Mouse (Mus musculus) spleen, embryonic (tissue): ENCODE measurements around the gene Tjp2.

Source experiments
- CTCF ChIA-PET: fragments of 350-600 bp; sonication (Branson Sonifier 250); formaldehyde crosslinking; loops from one replicate; lab custom pipeline; 2022; lab: Charles Lee

Tjp2 gene

GRCm38 (mm10) chr19:24224500-24225304, at the start of gene Tjp2:
Gene Tjp2 (minus strand): TSS chr19:24225030.
- CTCF ChIA-PET, result no interaction called here

- CTCF ChIA-PET, result no interaction called here
Observed at GRCm38 (mm10) chr19:24274281-24274680, 49.5 kb upstream of the Tjp2 start.

- CTCF ChIA-PET, result interaction anchor here (0.5 kb wide), 1 partner anchor 28 kb away, joined by 5 read pairs; no protein-coding TSS in a partner anchor
Observed at GRCm38 (mm10) chr19:24271746-24272426, 47.1 kb upstream of the Tjp2 start.

GRCm38 (mm10) chr19:24271326-24271725, 46.5 kb upstream of the Tjp2 start:
- CTCF ChIA-PET, result interaction anchor here (0.5 to 1.1 kb wide), 3 partner anchors 10 to 29 kb away, joined by 3 to 5 read pairs (median 3); no protein-coding TSS in a partner anchor

GRCm38 (mm10) chr19:24268531-24268930, 43.7 kb upstream of the Tjp2 start:
- CTCF ChIA-PET, result no interaction called here

GRCm38 (mm10) chr19:24266046-24266830, 41.4 kb upstream of the Tjp2 start:
- CTCF ChIA-PET, result no interaction called here

GRCm38 (mm10) chr19:24264991-24265390, 40.2 kb upstream of the Tjp2 start:
- CTCF ChIA-PET, result no interaction called here

- CTCF ChIA-PET, result no interaction called here
Observed at GRCm38 (mm10) chr19:24262736-24263135, 37.9 kb upstream of the Tjp2 start.

- CTCF ChIA-PET, result no interaction called here
Observed at GRCm38 (mm10) chr19:24259390-24260351, 34.8 kb upstream of the Tjp2 start.

GRCm38 (mm10) chr19:24258368-24258767, 33.5 kb upstream of the Tjp2 start:
- CTCF ChIA-PET, result no interaction called here

- CTCF ChIA-PET, result no interaction called here
Observed at GRCm38 (mm10) chr19:24257962-24258361, 33.1 kb upstream of the Tjp2 start.

GRCm38 (mm10) chr19:24253657-24254260, 28.9 kb upstream of the Tjp2 start:
- CTCF ChIA-PET, result no interaction called here

GRCm38 (mm10) chr19:24251869-24252268, 27.0 kb upstream of the Tjp2 start:
- CTCF ChIA-PET, result interaction anchor here (0.6 kb wide), 1 partner anchor 632 kb away, joined by 4 read pairs; no protein-coding TSS in a partner anchor

- CTCF ChIA-PET, result no interaction called here
Observed at GRCm38 (mm10) chr19:24243340-24243739, 18.5 kb upstream of the Tjp2 start.

GRCm38 (mm10) chr19:24241799-24242546, 17.1 kb upstream of the Tjp2 start:
- CTCF ChIA-PET, result no interaction called here

- CTCF ChIA-PET, result no interaction called here
Observed at GRCm38 (mm10) chr19:24241271-24241670, 16.4 kb upstream of the Tjp2 start.

GRCm38 (mm10) chr19:24238011-24238410, 13.2 kb upstream of the Tjp2 start:
- CTCF ChIA-PET, result no interaction called here

- CTCF ChIA-PET, result interaction anchor here (0.6 kb wide), 1 partner anchor 108 kb away, joined by 4 read pairs; no protein-coding TSS in a partner anchor
Observed at GRCm38 (mm10) chr19:24232356-24232755, 7.5 kb upstream of the Tjp2 start.

- CTCF ChIA-PET, result no interaction called here
Observed at GRCm38 (mm10) chr19:24225305-24225696, 471 bp upstream of the Tjp2 start.

- CTCF ChIA-PET, result no interaction called here
Observed at GRCm38 (mm10) chr19:24223851-24224251, 979 bp downstream of the Tjp2 start.
